Mouse (Mus musculus) megakaryocyte, embryonic 14.5 days (primary cell): ENCODE measurements around the gene Lrmda.

Experiments
- FLI1 ChIP-seq: IDR thresholded peaks from 2 replicates; pipeline ENCODE4 v1.6.1; 2012; ENCODE audit warnings: low read length, inconsistent platforms, mixed read lengths
- GATA1 ChIP-seq: IDR thresholded peaks from 3 replicates; pipeline ENCODE4 v1.6.1; 2012; ENCODE audit warnings: mixed read lengths, low read length, inconsistent platforms, borderline replicate concordance

DNA sequence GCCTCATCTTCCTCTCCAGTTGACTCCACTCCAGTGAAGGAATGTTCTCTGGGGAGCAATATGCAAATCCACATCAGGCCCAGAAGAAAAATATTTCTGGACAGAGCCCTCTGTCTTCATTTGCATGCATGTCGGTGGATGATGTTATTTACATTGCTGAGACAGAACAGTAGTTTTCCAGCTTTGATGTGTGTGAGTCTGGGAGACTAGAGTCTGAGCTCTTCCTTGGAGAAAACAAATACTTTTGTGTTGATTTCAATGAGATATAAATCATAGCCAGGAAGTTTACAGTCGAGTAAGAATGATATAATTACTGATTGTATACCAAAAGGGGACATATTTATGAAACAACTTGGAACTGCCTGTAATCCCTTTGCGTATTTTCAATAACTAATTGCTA, 415.9 kb downstream of the Lrmda start:
- TF ChIP-seq GATA1 (no peak), FLI1 (no peak)
